Mouse (Mus musculus) fat pad, adult 2 months (tissue): ENCODE results near the gene Ccdc130.
"Not testable (repeated sequence)": the region's sequence is repeated elsewhere in the genome, so short reads cannot be mapped to it uniquely, and the experiment has no call there.

Experiments used
- DNase-seq: peaks from one replicate; pipeline ENCODE4 v3.0.0-alpha.2; 2011; ENCODE audit warnings: low read depth, low spot score; ENCODE audit errors: extremely low read depth

The Ccdc130 gene

DNA sequence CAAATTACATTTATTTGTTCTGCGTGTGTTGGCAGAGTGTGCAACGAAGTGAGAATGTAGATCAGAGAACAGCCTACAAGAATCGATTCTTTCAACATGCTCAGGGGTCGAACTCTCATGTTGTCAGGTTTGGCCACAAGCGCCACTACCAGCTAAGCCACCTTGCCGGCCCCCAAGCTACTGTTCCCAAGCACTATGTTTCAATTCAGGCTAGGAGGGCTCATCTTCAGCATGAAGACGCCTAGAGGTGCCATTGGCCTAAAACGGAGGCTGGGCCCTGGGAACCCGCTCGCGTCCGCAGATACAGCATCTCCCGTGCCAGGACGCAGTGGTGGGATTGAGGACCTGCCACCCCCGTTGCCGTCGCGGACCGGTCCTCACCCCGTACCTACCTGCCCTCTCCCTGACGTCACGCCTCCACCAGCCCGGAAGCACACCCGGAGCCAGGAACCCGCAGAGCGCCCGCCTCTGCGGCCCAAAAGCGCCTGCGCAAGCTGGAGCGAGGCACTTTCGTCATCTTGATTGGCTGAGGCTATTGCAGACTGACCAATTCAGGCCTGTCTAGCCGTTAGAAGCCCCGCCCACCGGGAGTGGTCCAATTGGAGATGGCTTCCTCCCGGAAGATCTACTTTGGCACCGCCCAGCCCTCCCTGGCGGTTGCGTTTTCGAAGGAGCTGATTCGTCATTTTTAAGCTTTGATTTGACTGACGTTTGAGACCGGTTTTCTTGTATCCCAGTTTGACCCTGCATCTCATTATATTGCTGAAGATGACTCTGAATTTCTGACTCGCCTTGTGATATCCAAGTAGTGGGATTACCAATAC, at the start of gene Ccdc130:
Gene Ccdc130 (minus strand): TSS at position 431 of the 824 bp plus-strand sequence.
- peak; percentile 96 for DNase-seq

- no peak for DNase-seq
These were observed 38.2 kb upstream of the Ccdc130 start for GRCm38 (mm10) chr8:84308376-84308775.

- no peak for DNase-seq
These were observed 33.8 kb upstream of the Ccdc130 start for GRCm38 (mm10) chr8:84303951-84304350.

DNA sequence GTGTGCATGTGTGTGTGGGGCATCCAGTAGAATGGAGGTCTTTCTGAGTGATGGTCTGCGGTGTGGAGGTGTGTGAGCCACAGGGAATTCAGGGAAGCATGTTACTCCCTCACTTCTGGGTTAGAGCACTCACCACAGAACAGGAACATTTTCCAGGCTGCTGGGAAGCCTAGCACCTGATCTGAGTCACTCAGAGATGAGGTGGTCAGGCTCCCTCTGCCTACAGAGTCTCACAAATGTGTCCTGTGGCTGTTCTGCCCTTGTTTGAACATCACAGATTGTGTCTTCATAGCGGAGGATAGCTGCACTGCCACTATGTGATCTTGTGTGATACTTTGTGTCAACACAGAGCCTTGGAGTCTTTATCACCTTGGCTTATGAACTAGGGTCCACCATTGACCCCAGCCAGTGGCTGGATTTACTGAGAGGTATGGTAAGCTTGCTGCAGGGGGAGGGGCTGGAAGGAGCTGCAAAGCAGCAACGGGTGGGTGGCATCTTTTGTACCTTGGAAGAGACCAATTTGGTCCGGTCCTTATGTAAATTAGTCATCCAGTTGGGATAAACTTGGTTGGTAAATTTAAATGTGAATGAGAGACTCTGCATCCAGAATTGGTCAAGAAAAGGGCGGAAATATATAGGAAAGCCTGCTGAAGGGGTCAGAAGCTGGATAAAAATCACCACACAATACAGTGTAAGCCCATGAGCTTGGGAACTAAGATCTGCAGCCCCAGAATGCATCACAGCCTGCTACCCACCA, 27.0 kb upstream of the Ccdc130 start:
- no peak for DNase-seq

GRCm38 (mm10) chr8:84291688-84292087, 21.5 kb upstream of the Ccdc130 start:
- no peak for DNase-seq

- no peak for DNase-seq
These were observed 20.9 kb upstream of the Ccdc130 start for GRCm38 (mm10) chr8:84291086-84291485.

DNA sequence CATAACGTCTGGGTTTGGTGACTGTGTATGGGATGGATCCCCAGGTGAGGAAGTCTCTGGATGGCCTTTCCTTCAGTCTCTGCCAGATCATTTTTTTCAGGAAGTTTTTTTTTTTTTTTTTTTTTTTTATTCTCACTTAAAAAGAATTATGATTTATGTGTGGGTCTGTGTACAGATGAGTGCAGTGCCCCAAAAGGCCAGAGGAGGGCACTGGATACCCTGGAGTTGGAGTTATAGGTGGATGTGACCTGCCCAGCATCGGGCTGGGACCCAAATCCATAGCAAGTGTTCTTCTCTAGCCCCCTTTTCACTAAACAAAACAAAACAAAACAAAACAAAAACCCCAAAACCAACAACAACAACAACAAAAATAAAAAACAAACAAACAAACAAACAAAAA, 18.7 kb upstream of the Ccdc130 start:
- DNase-seq = no peak

- DNase-seq = not testable (repeated sequence)
These were observed 15.5 kb upstream of the Ccdc130 start for GRCm38 (mm10) chr8:84285665-84286064.

DNA sequence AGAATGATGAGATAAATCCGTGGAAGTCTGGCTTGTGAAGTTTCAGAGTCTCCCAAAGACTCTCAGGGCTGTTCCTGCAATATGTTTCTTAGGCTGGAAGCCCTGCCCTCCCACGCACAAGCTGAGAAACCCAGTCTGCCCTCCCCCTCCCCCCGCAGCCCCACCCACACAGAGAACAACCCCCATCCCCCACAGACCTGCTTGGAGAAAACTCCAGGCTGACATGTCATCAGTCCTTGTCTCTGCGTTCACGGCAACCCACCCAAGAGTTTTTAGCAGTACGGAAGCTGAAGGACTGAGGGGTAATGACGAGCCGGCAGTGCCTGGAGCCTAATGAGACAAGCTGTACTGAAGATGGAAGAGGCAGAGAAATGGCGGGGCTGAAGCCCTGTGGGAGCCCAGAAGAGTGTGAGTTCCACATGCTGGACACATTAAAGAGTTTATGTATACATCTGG, 14.5 kb upstream of the Ccdc130 start:
- DNase-seq = no peak

DNA sequence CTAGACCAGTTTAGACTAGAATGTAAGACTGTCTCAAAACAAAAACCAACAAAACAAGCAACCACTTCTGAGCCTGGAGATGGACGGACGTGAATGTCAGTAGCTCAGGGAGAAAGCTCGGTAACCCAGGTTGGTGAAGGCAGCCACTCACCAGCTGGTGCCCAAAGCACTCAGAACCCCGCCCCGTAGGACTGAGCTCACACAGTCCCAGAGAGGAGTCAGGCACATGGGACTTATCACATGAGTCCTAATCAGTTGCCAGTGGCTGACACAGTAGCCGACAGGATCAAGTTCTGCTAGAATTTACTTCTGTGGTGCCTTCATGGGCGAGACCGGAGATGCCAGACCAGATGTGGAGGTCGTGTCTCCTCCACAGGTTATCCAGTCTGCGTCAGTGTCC, 10.6 kb upstream of the Ccdc130 start:
- no peak for DNase-seq

DNA sequence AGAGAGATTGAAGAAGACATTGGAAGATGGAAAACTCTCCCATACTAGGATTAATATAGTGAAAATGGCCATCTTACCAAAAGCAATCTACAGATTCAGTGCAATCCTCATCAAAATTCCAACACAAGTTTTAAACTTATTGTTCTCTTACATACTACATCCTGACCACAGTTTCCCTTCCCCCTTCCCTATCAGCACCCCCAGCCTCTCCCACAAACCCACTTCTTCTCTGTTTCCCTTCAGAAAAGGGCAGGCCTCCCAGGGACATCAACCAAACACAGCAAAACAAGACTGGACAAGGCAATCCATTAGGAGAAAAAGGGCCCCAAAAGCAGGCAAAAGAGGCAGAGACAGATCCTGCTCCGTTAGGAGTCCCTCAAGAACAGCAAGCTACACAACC, 6.3 kb upstream of the Ccdc130 start:
- no peak for DNase-seq

- no peak for DNase-seq
These were observed 3.8 kb upstream of the Ccdc130 start for GRCm38 (mm10) chr8:84273968-84274367.

- no peak for DNase-seq
These were observed 2.1 kb upstream of the Ccdc130 start for GRCm38 (mm10) chr8:84272302-84272701.

DNA sequence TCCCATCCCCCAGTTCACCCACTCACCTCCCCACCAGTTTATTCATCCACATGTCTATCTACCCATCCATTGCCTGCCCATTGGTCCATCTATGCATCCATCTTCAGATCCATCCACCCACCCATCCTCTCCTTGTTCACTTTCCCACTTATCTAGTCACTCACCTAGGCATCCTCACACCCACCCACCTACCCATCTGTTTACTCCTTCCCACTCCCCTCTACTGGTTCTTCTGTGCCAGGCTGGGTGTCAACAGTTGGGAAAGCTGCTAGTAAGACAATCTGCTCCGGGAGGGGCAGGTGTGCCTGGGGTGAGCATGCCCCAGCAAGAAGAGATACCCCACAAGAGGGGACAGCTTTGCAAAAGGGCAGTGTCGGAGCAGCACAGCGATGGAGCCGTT, 9.1 kb downstream of the Ccdc130 start:
- no peak for DNase-seq

DNA sequence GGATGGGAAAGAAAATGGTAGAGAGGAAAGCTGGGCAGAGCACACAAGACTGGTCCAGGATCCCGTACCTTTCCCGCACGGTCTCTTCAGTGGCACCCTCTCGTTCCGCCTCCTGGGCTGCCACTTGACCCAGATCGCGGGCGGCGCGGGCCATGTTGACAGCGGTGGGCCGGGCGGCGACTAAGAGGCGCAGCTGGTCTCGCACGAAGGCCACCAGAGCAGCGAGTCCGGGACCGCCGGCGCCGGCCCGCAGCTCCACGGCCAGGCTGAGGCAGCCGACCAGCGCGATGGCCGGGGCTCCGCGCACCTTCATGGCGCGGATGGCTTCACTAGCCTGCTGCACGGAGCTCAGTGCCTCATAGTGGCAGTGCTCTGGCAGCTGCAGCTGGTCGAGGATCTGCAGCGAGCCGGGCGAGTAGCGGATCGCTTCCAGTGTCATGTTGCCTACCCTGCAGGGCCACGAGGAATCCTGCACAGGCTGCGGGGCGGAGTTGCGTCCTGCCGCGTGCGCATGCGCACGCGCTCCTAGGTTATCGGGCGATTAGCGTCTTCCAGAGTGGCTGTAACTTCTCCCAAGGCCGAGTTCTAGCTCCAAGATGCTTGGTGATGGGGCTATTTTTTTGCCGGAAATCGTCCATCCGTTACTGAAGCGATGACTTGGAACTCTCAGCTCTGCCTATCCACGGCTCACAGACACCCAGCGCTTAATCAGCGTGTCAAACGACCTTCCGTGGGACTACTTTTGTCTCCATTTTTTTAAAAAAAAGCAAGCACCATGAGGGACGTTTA, 13.2 kb downstream of the Ccdc130 start, which contains the start of gene Mri1:
Gene Mri1 (minus strand): TSS at position 505 of the 789 bp plus-strand sequence.
- DNase-seq = no peak

GRCm38 (mm10) chr8:84256458-84256821, 13.7 kb downstream of the Ccdc130 start:
- DNase-seq = no peak

- DNase-seq = no peak
These were observed 14.3 kb downstream of the Ccdc130 start for GRCm38 (mm10) chr8:84255858-84256257.

GRCm38 (mm10) chr8:84249257-84250170, 20.7 kb downstream of the Ccdc130 start, which contains the start of gene D8Ertd738e:
Gene D8Ertd738e (minus strand): TSS chr8:84249719.
- DNase-seq = no peak

- DNase-seq = no peak
These were observed 28.4 kb downstream of the Ccdc130 start for GRCm38 (mm10) chr8:84241821-84242220.

GRCm38 (mm10) chr8:84241167-84241566, 29.0 kb downstream of the Ccdc130 start:
- no peak for DNase-seq
